Mouse (Mus musculus) B cell, adult 2 months (primary cell): Measurements from ENCODE around the gene Mctp2.

Experiments used
- DNase-seq, 2 experiments: peaks; one replicate each; pipeline ENCODE4 v3.0.0; 2022

Mctp2 gene

DNA sequence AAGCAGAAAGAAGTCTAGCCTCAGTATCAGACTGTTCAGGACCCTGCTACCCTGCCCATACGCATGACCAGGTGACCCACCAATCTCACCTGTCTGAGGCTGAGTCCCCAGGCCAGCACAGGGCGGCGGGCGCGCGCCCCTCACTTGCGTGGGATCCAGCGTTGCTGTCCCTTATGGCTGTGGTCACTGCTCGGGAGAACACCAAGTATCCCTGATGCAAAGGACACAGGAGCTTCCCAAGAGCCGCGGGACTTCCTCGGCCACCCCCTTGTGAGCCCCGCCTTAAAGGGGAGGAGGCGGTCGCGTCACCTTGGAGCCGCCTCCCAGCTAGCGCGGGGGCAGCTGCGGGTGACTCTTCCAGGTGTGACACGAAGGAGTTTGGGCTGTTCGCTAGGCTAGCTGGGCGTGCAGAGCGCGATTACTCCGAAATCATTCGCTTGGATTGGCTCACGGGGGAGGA lies at the start of gene Mctp2:
Gene Mctp2, minus strand, starts transcription at position 227 of the 460 bp plus-strand sequence.
- DNase-seq = peak; percentile 81

DNA sequence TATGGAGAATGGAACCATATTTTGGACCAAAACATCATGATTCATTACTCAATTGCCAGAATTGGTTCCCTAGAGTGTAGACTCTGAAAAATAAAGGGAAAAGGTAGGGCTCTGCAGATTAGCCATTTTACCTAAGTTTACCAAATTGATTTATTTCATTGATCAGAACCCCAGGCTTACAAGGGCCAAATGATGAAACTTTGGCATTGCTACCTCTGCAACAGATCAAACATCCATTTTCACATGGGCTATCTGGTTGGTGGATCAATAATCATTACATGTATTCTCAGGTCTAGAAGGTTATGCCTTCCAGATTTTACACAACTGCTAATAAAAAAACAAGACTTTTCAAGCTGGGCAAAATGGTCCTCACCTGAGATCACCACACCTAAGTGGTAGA lies 39.5 kb upstream of the Mctp2 start:
- no peak for DNase-seq

DNA sequence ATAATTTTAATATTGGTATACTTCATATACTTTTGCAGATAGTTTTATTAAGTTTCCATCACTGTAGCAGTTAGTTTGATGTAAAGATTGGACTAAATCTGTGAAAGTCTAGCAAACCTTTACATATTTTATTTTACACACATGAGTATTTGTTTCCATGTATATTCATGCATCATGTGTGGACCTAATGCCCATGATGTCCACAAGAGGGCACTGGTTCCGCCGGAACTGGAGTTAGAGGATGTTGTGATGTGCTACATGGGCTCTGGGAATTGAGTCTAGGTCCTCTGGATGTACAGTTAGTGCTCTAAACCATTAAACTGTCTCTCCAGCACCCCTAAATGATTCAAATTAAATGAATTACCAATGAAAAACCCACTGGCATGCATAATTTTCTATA lies 37.3 kb upstream of the Mctp2 start:
- peak; percentile 16 to 30 for DNase-seq

DNA sequence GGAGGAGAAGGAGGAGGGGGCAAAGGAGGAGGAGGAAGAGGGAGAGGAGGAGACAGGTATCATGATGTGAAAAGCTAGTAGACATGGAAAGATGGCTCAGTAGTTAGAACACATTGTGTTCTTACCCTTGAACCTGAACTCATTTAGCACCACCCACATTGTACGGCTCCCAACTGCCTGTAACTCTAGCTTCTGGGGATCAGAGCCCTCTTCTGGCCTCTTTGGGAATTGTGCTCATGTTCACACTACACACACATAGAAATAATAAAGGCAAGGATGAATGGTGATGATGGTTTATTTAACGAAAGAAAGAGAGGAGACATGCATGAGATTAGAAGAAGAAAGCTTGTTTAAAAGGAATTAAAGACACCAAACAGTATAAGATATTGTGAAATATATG lies 36.4 kb upstream of the Mctp2 start:
- DNase-seq = peak; percentile 40 to 50

DNA sequence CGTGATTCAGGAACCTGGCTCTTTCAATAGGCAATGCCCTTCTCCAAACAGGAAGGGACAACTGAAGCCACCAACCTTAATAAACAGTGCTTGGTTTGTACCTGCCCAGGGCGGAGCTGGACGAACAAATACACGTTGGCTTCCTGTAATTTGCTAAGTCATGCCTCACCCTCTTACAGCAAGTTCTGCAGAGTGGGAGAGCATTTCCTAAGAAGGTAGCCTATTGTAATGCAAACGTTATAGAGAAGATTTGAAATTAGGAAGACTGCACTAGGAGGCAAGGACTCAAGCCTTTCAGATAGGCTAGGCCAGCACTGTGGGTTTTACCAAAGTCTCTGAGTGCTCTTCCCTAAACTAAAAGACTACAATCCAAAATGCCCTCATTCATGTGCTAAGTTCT lies 19.6 kb upstream of the Mctp2 start:
- no peak for DNase-seq

DNA sequence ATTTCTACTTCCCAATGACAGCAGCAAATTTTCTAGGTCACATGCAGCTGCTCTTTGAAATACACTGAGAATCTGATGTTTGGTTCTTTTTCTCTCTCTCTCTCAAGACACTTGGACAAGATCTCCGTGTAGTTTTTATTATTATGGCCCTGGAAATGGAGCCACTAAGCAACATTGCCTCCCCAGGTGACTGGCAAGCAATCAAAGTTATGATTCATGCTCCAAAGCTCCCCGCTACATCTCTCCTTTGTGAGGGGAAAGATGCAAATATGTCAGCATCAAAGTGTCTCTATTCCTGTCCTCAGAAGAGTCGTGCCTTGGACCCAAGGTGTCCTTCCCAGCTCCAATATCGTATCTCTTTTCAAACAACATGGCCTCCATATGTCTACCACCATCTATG lies 14.5 kb upstream of the Mctp2 start:
- no peak for DNase-seq

DNA sequence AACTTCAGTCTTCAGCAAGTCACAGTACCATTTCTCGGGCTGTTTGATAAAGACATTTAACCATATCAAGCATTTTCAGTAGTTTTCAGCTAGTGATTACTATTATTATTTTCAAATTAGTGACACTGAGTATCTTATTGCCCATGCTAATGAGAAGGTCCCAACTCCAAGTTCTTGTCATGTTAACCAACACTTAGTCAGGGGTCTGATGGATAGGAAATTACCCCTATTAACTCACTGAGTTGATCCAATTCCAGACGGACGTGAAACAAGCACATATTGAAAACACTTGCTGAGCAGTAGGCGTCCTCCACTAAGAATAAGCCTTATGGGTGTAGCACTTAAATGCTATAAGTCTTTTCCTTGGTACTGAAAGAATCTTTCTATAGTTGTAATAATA lies 14.0 kb upstream of the Mctp2 start:
- no peak for DNase-seq

DNA sequence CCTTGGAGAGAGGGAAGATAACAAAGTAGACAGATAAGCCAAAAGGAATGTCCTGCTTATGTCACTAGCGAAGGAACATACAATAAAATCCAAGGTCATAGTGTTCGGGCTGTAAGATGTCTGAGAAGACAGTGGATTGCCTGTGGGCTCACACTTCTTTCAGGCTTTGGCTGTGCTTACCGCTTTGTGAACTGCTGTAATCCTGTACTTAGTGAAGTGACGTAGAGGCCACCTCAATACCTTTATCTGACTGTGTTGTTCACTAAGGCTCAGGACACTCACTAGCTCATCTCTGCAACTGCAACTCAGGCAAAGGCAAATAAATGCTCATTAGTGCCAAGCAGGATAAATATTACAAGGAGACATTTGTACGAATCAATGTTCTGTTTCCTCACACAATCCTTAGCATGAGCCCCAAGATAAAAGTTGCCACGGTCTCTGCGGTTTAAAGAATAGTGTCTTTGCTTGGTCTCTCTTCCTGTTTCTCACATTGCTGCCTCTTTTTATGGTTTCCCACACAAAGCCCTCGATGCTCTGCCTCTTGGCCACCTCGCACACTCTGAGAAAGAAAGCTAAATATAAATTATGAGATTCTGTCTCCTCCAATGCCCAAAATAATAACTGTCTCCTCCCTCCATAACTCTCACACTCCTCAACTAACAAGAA lies 8.1 kb upstream of the Mctp2 start:
- DNase-seq = peak; percentile 17 to 28

DNA sequence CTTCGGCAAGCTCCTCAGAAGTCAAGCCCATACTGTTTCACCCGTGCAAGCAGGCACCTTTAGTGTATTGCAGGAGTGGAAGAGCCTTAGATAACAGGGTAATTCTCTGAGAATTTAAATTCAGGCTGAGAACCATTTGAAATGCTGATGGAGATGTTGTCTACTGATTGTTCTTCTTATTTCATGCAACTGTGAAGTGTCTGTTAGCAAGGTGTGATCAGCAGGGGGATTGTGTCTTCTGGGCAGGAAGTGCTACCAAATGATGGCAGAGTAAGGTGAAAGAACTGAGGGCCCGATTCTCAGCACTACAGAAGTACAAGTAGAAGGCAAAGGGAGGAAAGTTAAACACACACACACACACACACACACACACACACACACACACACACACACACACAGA lies 7.5 kb upstream of the Mctp2 start:
- no peak for DNase-seq

DNA sequence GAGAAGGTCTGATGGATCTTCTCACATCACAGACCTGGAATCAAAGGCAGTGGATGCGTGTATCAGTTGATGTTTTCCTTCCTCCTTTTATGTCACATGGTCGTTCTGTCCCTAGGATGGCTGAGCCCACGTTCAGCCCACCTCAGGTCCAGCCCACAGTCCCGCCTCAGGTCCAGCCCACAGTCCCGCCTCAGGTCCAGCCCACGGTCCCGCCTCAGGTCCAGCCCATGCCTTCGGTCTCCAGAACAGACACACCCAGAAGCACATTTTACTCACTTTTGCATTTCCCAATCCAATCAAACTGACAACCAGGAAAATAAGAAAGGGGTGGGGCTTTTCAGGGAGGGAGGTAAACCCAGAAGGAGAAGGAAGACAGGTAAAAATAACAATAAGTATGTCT lies 5.2 kb upstream of the Mctp2 start:
- DNase-seq = no peak

DNA sequence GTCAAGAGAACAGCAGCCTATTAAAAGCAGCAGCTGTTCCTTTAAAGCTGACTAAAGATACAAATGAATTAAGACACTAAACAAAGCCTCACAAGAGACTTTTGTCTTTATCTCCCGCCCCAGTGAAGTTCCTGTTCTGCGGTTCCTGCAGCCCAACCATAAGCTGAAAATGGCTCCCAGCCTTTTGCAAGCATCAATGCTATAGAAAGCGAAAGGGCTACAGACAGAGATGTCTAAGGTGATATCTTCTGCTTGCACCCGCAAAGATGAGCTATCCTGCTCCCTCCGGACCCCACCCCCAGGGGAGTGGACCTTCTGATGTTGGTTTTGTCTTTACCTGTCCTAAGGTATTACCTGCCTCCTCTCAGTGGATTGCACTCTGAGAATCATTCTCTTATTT lies 1.7 kb upstream of the Mctp2 start:
- peak; percentile 46 to 52 for DNase-seq

DNA sequence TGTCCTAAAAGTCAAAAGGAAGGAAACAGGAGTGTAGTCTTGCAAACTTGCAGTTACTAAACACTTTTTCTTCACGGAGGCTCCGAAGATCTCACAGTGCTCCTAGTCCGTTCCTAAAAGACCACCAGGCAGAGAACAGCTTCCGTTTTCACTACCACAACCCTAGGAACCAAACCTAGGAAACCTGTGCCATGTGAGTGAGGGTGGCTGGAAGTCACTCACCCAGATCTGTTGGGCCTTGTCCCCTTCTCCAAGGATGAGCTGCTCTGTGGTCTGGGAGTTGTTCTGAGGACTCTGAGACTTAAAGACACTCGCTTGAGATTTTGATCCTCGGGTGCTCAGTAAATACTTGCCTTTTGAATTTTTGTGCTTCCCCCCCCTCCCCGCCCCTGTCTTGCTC lies 439 bp upstream of the Mctp2 start:
- no peak for DNase-seq

DNA sequence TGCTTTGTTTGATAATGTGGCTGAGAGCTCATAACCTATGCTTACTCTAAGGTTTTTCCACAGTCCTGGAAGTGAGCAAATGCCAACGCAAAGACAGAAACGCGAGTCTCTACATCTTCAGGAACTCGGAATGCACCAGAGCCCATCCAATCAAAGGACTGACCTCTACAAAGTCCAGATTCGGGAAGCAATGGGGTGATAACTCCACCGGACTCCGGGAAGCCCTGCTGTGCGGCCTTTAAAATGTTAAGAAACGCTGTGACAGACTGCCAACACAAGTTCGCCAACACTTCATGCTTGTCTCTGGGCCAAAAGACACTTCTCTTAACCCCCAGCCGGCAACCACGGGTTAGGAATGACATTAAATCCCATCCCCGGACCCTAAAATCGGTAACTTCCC lies 437 bp downstream of the Mctp2 start:
- DNase-seq = peak in 1 of 2 experiments; percentile 32

DNA sequence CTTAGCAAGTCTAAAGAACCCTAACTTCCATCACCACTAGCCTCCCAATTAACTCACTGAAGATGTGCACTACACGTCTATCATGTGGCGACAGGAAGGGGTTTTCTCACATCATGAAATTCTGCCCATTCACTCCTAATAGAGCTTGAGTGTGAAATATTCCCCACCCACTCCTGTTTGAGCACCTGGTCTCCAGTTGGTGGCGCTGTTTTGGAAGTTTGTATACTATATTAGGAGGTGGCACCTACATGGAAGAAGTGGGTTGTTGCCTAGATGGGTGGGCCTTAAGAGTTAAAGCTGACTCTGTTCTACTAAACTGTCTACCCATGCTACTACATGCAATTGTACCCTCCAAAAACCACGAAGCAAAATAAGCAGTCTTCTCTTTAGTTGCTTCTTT lies 4.7 kb downstream of the Mctp2 start:
- DNase-seq = peak in 1 of 2 experiments; percentile 15

DNA sequence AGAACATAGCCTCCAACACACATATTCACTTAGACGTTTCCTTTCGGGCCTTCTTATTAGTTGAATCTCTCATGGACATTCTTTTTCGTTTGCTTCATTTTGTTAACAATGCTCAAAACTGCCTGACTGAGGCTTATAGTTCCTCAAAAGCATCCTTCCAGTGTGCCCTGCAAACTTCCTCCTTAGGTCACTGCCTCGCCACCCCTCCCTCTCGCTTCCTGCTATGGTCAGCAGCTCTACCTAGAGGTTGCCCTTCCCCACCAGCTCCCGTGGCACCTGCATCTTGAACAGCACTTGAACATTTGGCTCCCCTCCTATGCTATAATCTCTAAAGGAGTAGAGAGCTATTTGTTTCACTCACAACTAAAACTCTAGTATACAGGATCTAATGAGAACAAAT lies 6.7 kb downstream of the Mctp2 start:
- peak; percentile 44 to 46 for DNase-seq

DNA sequence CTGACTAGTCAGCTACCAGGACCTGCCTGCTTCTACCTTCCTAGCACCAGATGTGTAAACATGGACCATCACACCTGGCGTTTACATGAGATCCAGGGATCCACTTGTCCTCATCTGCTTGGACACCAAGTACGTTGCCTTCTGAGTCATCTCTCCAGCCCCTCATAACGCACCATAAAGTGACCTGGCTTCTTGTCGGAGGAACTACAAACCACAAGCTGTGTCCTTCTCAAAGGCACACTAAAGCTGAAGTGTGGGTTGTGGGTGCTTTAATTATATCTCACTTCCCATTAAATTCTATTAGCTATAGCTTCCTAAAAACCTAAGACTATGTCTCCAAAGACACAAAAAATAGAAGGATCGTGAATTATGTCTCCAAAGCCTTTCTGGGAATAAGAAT lies 9.4 kb downstream of the Mctp2 start:
- DNase-seq = no peak

DNA sequence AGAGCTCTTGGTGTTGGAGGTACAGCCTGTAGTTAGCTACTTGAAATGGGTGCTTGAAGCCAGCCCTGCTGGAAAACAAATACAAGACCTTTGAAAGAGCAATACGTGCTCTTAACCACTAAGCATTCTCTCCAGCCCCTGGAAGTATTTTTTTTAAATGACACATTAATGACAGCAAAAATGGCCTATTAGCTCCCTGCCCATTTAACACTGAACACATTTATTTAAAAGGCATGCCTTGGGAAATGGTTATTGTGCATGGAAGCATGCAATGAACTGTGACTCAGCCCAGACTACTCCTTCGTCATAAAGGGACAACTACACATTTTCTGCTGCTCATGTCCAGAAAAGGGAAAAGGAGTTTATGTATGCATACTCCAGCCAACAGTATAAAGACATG lies 10.2 kb downstream of the Mctp2 start:
- DNase-seq = no peak

DNA sequence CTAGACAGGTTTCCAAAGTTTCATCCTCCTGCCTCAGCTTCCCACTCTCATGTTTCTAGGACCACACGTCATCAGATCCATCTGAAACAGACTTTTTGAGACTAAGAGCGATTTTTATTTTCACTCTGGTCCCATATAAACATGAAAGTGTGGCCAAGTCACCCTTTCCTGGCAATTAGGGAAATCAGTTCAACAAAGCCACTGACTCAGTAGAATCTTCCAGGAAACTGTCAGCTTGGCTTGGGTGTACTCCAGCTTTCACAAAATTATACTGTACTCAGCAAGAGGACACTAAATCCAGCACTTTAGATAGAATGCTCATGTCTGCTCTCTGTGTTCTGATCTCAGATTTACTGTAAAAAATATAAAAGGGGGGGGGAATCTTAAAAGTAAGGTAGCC lies 11.5 kb downstream of the Mctp2 start:
- DNase-seq = no peak

DNA sequence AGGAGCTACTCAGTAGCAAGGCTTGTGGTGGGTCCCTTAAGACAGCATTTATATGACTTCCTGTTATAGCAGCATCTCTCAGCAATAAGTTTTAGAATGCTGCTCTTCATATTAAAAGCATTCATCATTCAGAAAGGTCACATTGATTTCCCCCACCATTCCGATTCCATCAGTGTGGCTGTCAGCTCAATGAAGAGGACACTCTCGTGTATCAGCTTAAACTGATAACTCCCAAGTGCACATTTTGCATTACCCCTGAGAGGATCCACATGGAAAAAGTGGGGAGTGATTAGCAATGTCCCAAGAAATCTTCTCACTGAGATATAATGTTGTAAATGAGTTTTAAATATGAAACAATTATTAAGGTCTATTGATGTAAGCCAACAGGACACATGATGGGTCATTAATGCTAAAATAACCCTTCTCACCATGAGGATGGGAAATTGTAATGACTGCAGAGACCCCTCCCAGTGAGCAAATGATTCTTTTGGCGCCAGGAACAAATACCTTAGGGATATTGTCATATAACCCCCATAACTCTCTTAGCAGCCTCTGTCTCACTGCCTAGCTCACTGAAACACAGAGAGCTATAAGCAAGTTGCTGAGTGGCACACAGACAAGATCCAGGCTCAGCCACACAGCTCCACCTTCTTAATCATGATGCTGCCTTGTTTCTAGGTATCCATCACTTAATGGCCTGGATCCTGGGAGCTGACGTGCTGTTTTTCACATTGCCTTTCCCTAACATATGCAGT lies 12.4 kb downstream of the Mctp2 start:
- no peak for DNase-seq

DNA sequence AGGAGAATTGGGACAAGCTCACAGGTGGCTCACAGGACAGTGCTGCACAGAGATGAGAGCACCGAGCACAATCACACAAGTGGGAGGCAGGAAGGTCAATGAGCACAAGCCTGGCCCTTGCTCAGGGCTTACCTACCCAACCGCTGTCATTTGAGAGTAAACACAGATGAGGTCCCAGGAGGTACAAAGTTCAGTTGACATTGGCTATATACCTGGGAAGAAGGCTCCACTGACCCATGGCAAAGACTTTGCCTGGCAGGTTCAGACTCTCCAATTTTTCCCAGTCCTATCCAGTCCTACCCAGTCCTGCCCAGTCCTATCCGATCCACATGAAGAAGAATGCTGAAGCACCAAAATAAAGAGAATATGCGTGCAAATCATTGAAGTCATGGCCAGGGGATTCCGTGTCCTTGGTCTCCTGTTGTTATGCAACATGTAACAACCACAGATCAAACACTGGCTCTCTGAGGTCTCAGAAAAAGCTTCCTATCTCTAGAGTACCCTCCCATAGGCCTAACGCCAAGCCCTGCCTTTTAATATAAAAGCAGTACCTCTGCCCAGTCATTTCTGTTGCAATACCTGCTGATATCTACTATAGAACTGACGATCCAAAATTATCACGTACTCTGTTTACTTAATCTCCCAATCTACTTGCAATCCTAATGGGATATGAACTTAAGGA lies 14.0 kb downstream of the Mctp2 start:
- DNase-seq = no peak

DNA sequence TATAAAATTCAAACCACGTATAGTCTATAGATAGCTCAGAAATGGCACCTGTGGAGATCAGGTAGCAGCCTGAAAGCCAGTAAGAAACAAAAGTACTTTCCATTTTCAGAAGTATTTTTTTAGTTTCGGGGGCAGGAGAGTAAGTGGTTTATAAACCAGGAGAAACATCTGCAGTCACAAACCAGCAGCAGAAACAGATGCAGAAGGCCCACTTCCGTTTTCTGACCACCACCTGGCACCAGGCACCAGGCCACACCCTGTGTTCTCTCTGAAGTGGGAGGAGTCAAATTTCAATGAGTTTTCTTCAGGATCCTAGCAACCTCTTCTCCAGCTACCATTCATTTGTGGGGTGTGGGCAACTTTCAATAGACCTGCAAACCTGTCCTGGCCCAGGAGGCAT lies 25.7 kb downstream of the Mctp2 start:
- DNase-seq = peak; percentile 74 to 80

DNA sequence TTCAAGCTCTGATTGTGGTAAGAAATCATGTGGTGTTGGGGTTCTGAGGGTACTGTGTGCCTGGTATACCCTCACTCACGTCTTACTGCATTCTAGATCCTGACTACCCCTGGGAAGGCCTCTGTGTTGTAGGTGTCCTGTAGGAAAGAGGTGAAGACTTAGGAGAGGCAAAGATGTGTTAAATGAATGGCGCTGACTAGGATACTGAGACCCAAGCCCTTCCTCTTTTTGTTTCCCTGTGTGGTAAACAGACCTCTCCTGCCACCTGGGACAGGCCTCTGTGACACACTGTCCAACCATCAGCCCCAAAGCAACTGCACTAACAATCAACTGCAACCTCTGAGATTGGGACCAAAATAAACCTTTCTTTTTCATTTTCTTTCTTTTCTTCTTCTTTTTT lies 28.0 kb downstream of the Mctp2 start:
- DNase-seq = peak; percentile 60 to 61

DNA sequence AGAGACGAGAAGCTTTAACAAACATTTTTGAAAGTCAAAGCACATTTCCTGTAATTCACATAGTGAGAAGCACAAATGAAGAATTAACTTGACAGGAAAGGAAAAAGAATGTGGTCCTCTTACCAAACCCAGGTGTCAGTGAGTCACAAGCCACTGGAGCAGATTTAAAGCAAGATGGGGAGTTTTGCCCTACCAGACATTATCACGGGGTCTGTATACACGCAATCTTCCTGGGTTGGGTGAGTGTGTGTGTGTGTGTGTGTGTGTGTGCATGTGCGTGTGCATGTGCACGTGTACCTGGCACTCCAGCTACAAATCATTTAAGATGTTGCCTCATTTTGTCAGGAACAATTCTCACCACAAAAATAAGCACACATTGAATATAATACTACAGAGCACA lies 30.9 kb downstream of the Mctp2 start:
- peak; percentile 58 to 65 for DNase-seq

DNA sequence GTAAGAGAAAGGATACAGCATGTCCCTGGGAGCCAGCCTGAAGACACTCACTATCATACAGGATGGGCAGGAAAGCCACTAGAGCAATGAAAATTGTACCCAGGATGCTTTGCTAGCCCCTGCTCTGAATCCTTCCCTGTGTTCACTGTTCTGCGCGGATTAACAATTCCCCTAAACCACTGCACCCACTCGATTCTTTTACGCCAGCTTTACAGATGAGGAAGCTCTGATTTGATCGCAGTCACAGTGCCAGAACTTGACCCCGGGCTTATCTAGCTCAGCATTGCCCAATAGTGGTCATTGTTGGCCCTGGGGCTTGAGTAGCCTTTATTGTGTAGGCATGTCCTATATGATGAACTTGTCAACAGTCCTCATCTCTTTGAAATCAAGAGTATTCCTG lies 34.9 kb downstream of the Mctp2 start:
- DNase-seq = no peak
